Mouse (Mus musculus) left cerebral cortex, adult 8-10 months (tissue): ENCODE results near the gene Adsl. TPM values are rescaled to one million over a fixed set of nuclear protein-coding genes. Genes with fewer than 3 reads are reported as not detected.

ENCODE experiments used
- DNase-seq, 2 experiments: peaks; one replicate each; pipeline ENCODE4 v3.0.0; 2022; ENCODE audit warnings: low spot score in 2 of 2
- microRNA-seq, 2 experiments: library from miRNA; unstranded; fragments of <30 nt; microRNA quantifications; one replicate each; pipeline ENCODE4 v1.2.0; 2022
- total RNA-seq, 4 experiments: library from RNA; stranded (reverse); gene quantifications; 2 replicates each; pipeline ENCODE4 v1.2.4; 2022

The Adsl gene
- total RNA-seq, 4 experiments from 2014 or later: 27.5 to 42.6 (median 32.7) TPM

GRCm38 (mm10) chr15:81006127-81006735 is 57.9 kb downstream of the Adsl start:
- no peak for DNase-seq

- DNase-seq: no peak
These were observed 59.0 kb downstream of the Adsl start for GRCm38 (mm10) chr15:81007339-81007738.

- no peak for DNase-seq
These were observed 59.6 kb downstream of the Adsl start for GRCm38 (mm10) chr15:81007905-81008304.

GRCm38 (mm10) chr15:81008689-81009123 is 60.4 kb downstream of the Adsl start:
- peak in 1 of 2 experiments; percentile 49 for DNase-seq

GRCm38 (mm10) chr15:81010114-81010513 is 61.8 kb downstream of the Adsl start:
- no peak for DNase-seq

GRCm38 (mm10) chr15:81011523-81011922 is 63.2 kb downstream of the Adsl start:
- DNase-seq: no peak

GRCm38 (mm10) chr15:81012359-81012758 is 64.1 kb downstream of the Adsl start:
- no peak for DNase-seq

GRCm38 (mm10) chr15:81013186-81013585 is 64.9 kb downstream of the Adsl start:
- DNase-seq: no peak

GRCm38 (mm10) chr15:81015068-81015744 is 66.9 kb downstream of the Adsl start:
- DNase-seq: no peak

- DNase-seq: no peak
These were observed 68.2 kb downstream of the Adsl start for GRCm38 (mm10) chr15:81016488-81016887.

- no peak for DNase-seq
These were observed 69.0 kb downstream of the Adsl start for GRCm38 (mm10) chr15:81017308-81017707.

Small RNA genes lying within 50 kb of the gene (microRNA-seq; reads per million reads assigned to microRNA genes)
- 16.1 to 19.8 reads per million in 2 experiments for gene Mir5113

Other genes with a start within 250 kb of the Adsl start
- 100 to 1,000 TPM in 3 of 4 experiments, 10 to 100 TPM in 1; 92.1 to 137 (median 115) TPM for gene Tnrc6b, start 237.2 kb upstream of the Adsl start, total RNA-seq
- gene Sgsm3, start 29.3 kb downstream of the Adsl start, total RNA-seq: 100 to 1,000 TPM in 1 of 4 experiments, 10 to 100 TPM in 3; 81.8 to 105 (median 87.0) TPM
- gene Mrtfa, start 242.3 kb downstream of the Adsl start, total RNA-seq: 10 to 100 TPM; 64.2 to 70.5 (median 64.9) TPM